25 mouse cellular contexts compared by ENCODE assay signal in genomic region chr4:148330269-148330668, GRCm38 (mm10). TPM values are rescaled to one million over a fixed set of nuclear protein-coding genes. Genes with fewer than 3 reads are reported as not detected.
"Had no signal": no experiment of that assay in that cellular context is flagged by ENCODE, and none has a peak within 500 bp of the region (broad histone marks: within the 10 kb centered on the region; RNA-seq: fewer than 3 reads in every experiment).

No protein-coding gene starts in this region.

- H3K4me1 ChIP-seq: heart, embryonic 15.5 days; liver, embryonic 13.5 days had no signal

- H3K27ac ChIP-seq: heart, adult 2 months; heart, embryonic 13.5 days; heart, embryonic 15.5 days; hindbrain, embryonic 13.5 days; layer of hippocampus, adult 2 months; left cerebral cortex, adult 2 months; limb, embryonic 10.5 days; limb, embryonic 12.5 days; liver, embryonic 13.5 days had no signal

- H3K27me3 ChIP-seq: limb, embryonic 12.5 days; liver, embryonic 13.5 days had no signal

- ATAC-seq: hindbrain, embryonic 16.5 days; intestine, embryonic 16.5 days had no signal

- H3K4me3 ChIP-seq: heart, adult 2 months; heart, embryonic 13.5 days; heart, embryonic 15.5 days; hindbrain, embryonic 13.5 days; layer of hippocampus, adult 2 months; left cerebral cortex, adult 2 months; limb, embryonic 10.5 days; limb, embryonic 12.5 days; liver, embryonic 13.5 days had no signal

- H3K9ac ChIP-seq: heart, embryonic 13.5 days; heart, embryonic 15.5 days; hindbrain, embryonic 13.5 days; limb, embryonic 12.5 days; liver, embryonic 13.5 days had no signal

- H3K4me2 ChIP-seq: heart, embryonic 11.5 days; heart, embryonic 13.5 days; heart, embryonic 15.5 days; hindbrain, embryonic 13.5 days; limb, embryonic 12.5 days; liver, embryonic 11.5 days; liver, embryonic 13.5 days had no signal

- H3K9me3 ChIP-seq: heart, embryonic 13.5 days; heart, embryonic 15.5 days; hindbrain, embryonic 13.5 days; limb, embryonic 10.5 days; limb, embryonic 12.5 days; liver, embryonic 13.5 days had no signal

- H3K36me3 ChIP-seq: heart, embryonic 13.5 days; heart, embryonic 15.5 days; hindbrain, embryonic 13.5 days; limb, embryonic 10.5 days; limb, embryonic 12.5 days; liver, embryonic 13.5 days had no signal

- DNase-seq: gastrocnemius, postnatal 14 days; gastrocnemius, postnatal 36 days; heart, adult 11 months; heart, adult 2 months; heart, postnatal 14 days; heart, postnatal 36 days; kidney, adult 11 months; kidney, adult 8-10 months; kidney, postnatal 10 days; kidney, postnatal 25 days; kidney, postnatal 4 days; liver; liver, embryonic 13.5 days had no signal

RNA-seq across cellular contexts. Expression of gene Disp3, which starts 42.5 kb away (rescaled TPM):
- total RNA-seq: heart, adult 2 months; heart, postnatal 14 days; heart, postnatal 36 days; hematopoietic stem cell, adult 5-6 weeks had no signal
- polyA plus RNA-seq: heart, adult 2 months; heart, embryonic 11.5 days; heart, embryonic 15.5 days; liver, embryonic 11.5 days had no signal
